Comparison of ENCODE assay signal across 28 mouse cellular contexts in genomic region chr2:50053893-50054292, GRCm38 (mm10). TPM values are rescaled to one million over a fixed set of nuclear protein-coding genes. Genes with fewer than 3 reads are reported as not detected.
"Had no signal": no experiment of that assay in that cellular context is flagged by ENCODE, and none has a peak within 500 bp of the region (broad histone marks: within the 10 kb centered on the region; RNA-seq: fewer than 3 reads in every experiment).

No protein-coding gene starts in this region.

- ATAC-seq: forebrain, embryonic 13.5 days; forebrain, embryonic 14.5 days; forebrain, embryonic 15.5 days; forebrain, embryonic 16.5 days; forebrain, postnatal 0 days had no signal

- H3K9me3 ChIP-seq: embryonic facial prominence, embryonic 10.5 days; embryonic facial prominence, embryonic 12.5 days; embryonic facial prominence, embryonic 13.5 days; embryonic facial prominence, embryonic 15.5 days; forebrain, embryonic 10.5 days; forebrain, embryonic 13.5 days; forebrain, embryonic 15.5 days had no signal

- H3K36me3 ChIP-seq: embryonic facial prominence, embryonic 10.5 days; embryonic facial prominence, embryonic 12.5 days; embryonic facial prominence, embryonic 13.5 days; embryonic facial prominence, embryonic 15.5 days; forebrain, embryonic 10.5 days; forebrain, embryonic 15.5 days had no signal

- H3K4me1 ChIP-seq: embryonic facial prominence, embryonic 10.5 days; embryonic facial prominence, embryonic 12.5 days; embryonic facial prominence, embryonic 13.5 days; embryonic facial prominence, embryonic 15.5 days; forebrain, embryonic 10.5 days; forebrain, embryonic 13.5 days; forebrain, embryonic 15.5 days had no signal

- DNase-seq: cerebellum, adult 18-20 months; cerebellum, adult 2 months; cerebellum, adult 8-10 months; cerebellum, adult 9-10 months; cerebellum, adult 9-11 months; cerebellum, postnatal 10 days; cerebellum, postnatal 14 days; cerebellum, postnatal 25 days; cerebellum, postnatal 36 days; embryo, embryonic 11 days; forebrain, postnatal 0 days; gastrocnemius, adult 2 months; gastrocnemius, postnatal 10 days; gastrocnemius, postnatal 14 days; gastrocnemius, postnatal 36 days; heart, adult 11 months; heart, adult 18-20 months; heart, adult 2 months had no signal

- H3K27ac ChIP-seq: embryonic facial prominence, embryonic 10.5 days; embryonic facial prominence, embryonic 12.5 days; embryonic facial prominence, embryonic 13.5 days; embryonic facial prominence, embryonic 15.5 days; forebrain, embryonic 10.5 days; forebrain, embryonic 13.5 days; forebrain, embryonic 15.5 days; gastrocnemius, adult 2 months; heart, adult 2 months had no signal

- H3K27me3 ChIP-seq: embryonic facial prominence, embryonic 12.5 days; embryonic facial prominence, embryonic 13.5 days; embryonic facial prominence, embryonic 15.5 days; forebrain, embryonic 13.5 days; forebrain, embryonic 15.5 days had no signal

- H3K4me2 ChIP-seq: embryonic facial prominence, embryonic 12.5 days; embryonic facial prominence, embryonic 13.5 days; embryonic facial prominence, embryonic 15.5 days; forebrain, embryonic 13.5 days; forebrain, embryonic 15.5 days had no signal

- H3K4me3 ChIP-seq: embryonic facial prominence, embryonic 10.5 days; embryonic facial prominence, embryonic 12.5 days; embryonic facial prominence, embryonic 13.5 days; embryonic facial prominence, embryonic 15.5 days; erythroblast, embryonic 14.5 days; forebrain, embryonic 10.5 days; forebrain, embryonic 13.5 days; forebrain, embryonic 15.5 days; gastrocnemius, adult 2 months; heart, adult 2 months had no signal

- H3K9ac ChIP-seq: embryonic facial prominence, embryonic 12.5 days; embryonic facial prominence, embryonic 13.5 days; embryonic facial prominence, embryonic 15.5 days; forebrain, embryonic 13.5 days; forebrain, embryonic 15.5 days; forebrain, postnatal 0 days had no signal

RNA-seq across cellular contexts. Expression of gene Lypd6, which starts 12.3 kb away (rescaled TPM):
- polyA plus RNA-seq: erythroblast, embryonic 14.5 days had no signal
